26 mouse cellular contexts compared by ENCODE assay signal in the genomic region with DNA sequence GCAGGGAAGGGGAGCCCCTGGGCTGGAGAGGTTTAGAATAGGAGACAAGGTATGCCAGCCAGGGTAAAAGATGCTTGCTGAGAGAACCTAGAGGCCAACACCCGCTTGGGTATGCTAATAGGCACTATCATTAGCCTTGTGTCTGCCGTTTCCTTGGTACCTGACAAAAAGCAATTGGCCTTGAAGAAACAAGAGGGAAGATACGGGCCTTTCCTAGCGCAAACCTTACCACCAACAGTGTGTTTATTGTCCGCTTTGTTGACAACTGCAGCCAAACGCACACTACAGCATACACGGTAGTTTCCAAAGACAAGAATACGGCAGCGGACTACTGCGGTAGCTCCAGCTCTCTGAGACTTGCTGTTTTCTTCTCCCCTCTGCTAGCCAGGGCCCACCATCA. TPM values are rescaled to one million over a fixed set of nuclear protein-coding genes. Genes with fewer than 3 reads are reported as not detected.
DNase-seq lines count a peak whose midpoint lies in the region; ATAC-seq and TF ChIP-seq lines count a peak whose summit lies in the region.
"Had no signal": no experiment of that assay in that cellular context is flagged by ENCODE, and none has a peak within 500 bp of the region (broad histone marks: within the 10 kb centered on the region; RNA-seq: fewer than 3 reads in every experiment).

No protein-coding gene starts in this region.

- no peak overlapping the region for H3K4me2 ChIP-seq in neural tube, embryonic 11.5 days (ENCODE audit: low read depth)
- no peak overlapping the region for H3K4me2 ChIP-seq in neural tube, embryonic 15.5 days
- H3K4me2 ChIP-seq: embryonic facial prominence, embryonic 12.5 days; forebrain, embryonic 12.5 days had no signal

- TF ChIP-seq CTCF in layer of hippocampus, adult 2 months (conservative IDR thresholded peaks at IDR 0.05) = no peak
- no peak for TF ChIP-seq CTCF in brain, embryonic 14.5 days (IDR thresholded peaks at IDR 0.05; ENCODE audit: borderline replicate concordance, extremely low read depth, insufficient read depth, insufficient read length)

- H3K9ac ChIP-seq in neural tube, embryonic 11.5 days (ENCODE audit: low read length) = no peak overlapping the region
- no peak overlapping the region for H3K9ac ChIP-seq in neural tube, embryonic 15.5 days (replicated peaks)
- H3K9ac ChIP-seq: embryonic facial prominence, embryonic 12.5 days; forebrain, embryonic 12.5 days had no signal

- no peaks in the 10 kb centered on the region for H3K27me3 ChIP-seq in neural tube, embryonic 11.5 days (ENCODE audit: control insufficient read depth, insufficient read depth, low read length)
- 0 out of 2 replicates have a peak, but pooled peaks cover 3% of the 10 kb centered on the region for H3K27me3 ChIP-seq in neural tube, embryonic 15.5 days (replicated peaks)
- H3K27me3 ChIP-seq: CH12.LX; embryonic facial prominence, embryonic 12.5 days; forebrain, embryonic 12.5 days; Patski had no signal

- WGBS in neural tube, embryonic 11.5 days = 75% methylated on average over 10 of the region's 10 CpGs
- WGBS in neural tube, embryonic 15.5 days = 60% methylated on average over 10 of the region's 10 CpGs

- H3K36me3 ChIP-seq in neural tube, embryonic 11.5 days (ENCODE audit: control insufficient read depth, insufficient read depth, low read length) = no peaks in the 10 kb centered on the region
- H3K36me3 ChIP-seq in neural tube, embryonic 15.5 days = 0 out of 2 replicates have a peak, but pooled peaks cover 7% of the 10 kb centered on the region

- DNase-seq in layer of hippocampus, adult 2 months (ENCODE audit: low spot score in 2 of 2) = no peak
- no peak for DNase-seq in layer of hippocampus, postnatal 14 days (ENCODE audit: low spot score in 2 of 2)
- DNase-seq in neural tube, embryonic 11.5 days (ENCODE audit: low spot score) = peak; percentile 7
- DNase-seq in R1 (ENCODE audit: low read depth, low spot score) (peak; percentile 65), MN1 (ENCODE audit: low spot score) (no peak)
- peak; percentile 54 for DNase-seq in brain, embryonic 14.5 days (ENCODE audit: low read depth)
- DNase-seq in B cell, adult 2 months = no peak
- DNase-seq: adrenal gland, adult 8-10 months; adrenal gland, postnatal 14 days; cerebellum, adult 11-12 months; cerebellum, adult 2 months; cerebellum, adult 9-10 months; cerebellum, postnatal 10 days; cerebellum, postnatal 25 days had no signal

- no peaks in the 10 kb centered on the region for H3K9me3 ChIP-seq in neural tube, embryonic 11.5 days (ENCODE audit: control insufficient read depth, low read length)
- H3K9me3 ChIP-seq in neural tube, embryonic 15.5 days (replicated peaks) = peaks cover 20% of the 10 kb centered on the region; the same call in 1 of the 2 replicates

- H3K4me3 ChIP-seq in layer of hippocampus, adult 2 months = no peak overlapping the region
- no peak overlapping the region for H3K4me3 ChIP-seq in neural tube, embryonic 11.5 days (ENCODE audit: low read depth, low read length)
- no peak overlapping the region for H3K4me3 ChIP-seq in neural tube, embryonic 15.5 days (replicated peaks)
- H3K4me3 ChIP-seq: embryonic facial prominence, embryonic 10.5 days; embryonic facial prominence, embryonic 12.5 days; erythroblast, embryonic 14.5 days; forebrain, embryonic 10.5 days; forebrain, embryonic 12.5 days had no signal

- H3K27ac ChIP-seq in layer of hippocampus, adult 2 months = peak overlapping the region; percentile 83
- H3K27ac ChIP-seq in neural tube, embryonic 11.5 days (ENCODE audit: low read depth, low read length) = no peak overlapping the region
- no peak overlapping the region for H3K27ac ChIP-seq in neural tube, embryonic 15.5 days (replicated peaks)
- H3K27ac ChIP-seq: embryonic facial prominence, embryonic 10.5 days; embryonic facial prominence, embryonic 12.5 days; forebrain, embryonic 10.5 days; forebrain, embryonic 12.5 days had no signal

- no peak for TF ChIP-seq POLR2A in brain, embryonic 14.5 days (IDR thresholded peaks at IDR 0.05; ENCODE audit: borderline replicate concordance, extremely low read depth, insufficient read depth, insufficient read length, poor library complexity, severe bottlenecking)

- no peaks in the 10 kb centered on the region for H3K4me1 ChIP-seq in neural tube, embryonic 11.5 days (ENCODE audit: control insufficient read depth, insufficient read depth, low read length)
- H3K4me1 ChIP-seq in neural tube, embryonic 15.5 days = peaks cover 13% of the 10 kb centered on the region
- H3K4me1 ChIP-seq: embryonic facial prominence, embryonic 10.5 days had no signal

- no peak for ATAC-seq in neural tube, embryonic 11.5 days (ENCODE audit: insufficient read depth, low FRiP score, low TSS enrichment)
- no peak for ATAC-seq in neural tube, embryonic 15.5 days (ENCODE audit: low FRiP score)
- ATAC-seq: activated CD4-positive, CD25-positive, alpha-beta regulatory T cell, adult 4 months; CD4-positive, CD25-positive, alpha-beta regulatory T cell, adult 4 months; forebrain, embryonic 14.5 days; forebrain, embryonic 16.5 days; Patski had no signal

RNA-seq across cellular contexts. Expression of a gene that starts 59.3 kb away (rescaled TPM):
- total RNA-seq in layer of hippocampus, adult 2 months (2021) = 10 to 100 TPM; 39.6 TPM
- total RNA-seq in layer of hippocampus, postnatal 14 days (2021) = 10 to 100 TPM; 27.1 to 30.2 TPM
- polyA plus RNA-seq in neural tube, embryonic 11.5 days (2014; fragmentation: Nextera tagmentation; extraction: Ambion mirVana) = 28.1 and 31.3 TPM in 2 replicates
- 21.0 and 23.7 TPM in 2 replicates for polyA plus RNA-seq in neural tube, embryonic 15.5 days (2015; fragmentation: Nextera tagmentation; extraction: Ambion mirVana)
- 11.6 and 19.1 TPM in 2 replicates for polyA plus RNA-seq in brain, embryonic 14.5 days (2012; rRNA removed)

Comparison
In these comparisons a context has a peak if more than half of its experiments do, and no peak if none do; other contexts are left out.
1. DNase-seq: peak in neural tube, embryonic 11.5 days (single experiment), R1 (single experiment) and brain, embryonic 14.5 days (single experiment); none in layer of hippocampus, adult 2 months (0 of 2), layer of hippocampus, postnatal 14 days (0 of 2), MN1 (single experiment) and B cell, adult 2 months (0 of 2).